Mouse (Mus musculus) limb, embryonic 14.5 days (tissue): Measurements from ENCODE around the gene Wdr60. TPM values are rescaled to one million over a fixed set of nuclear protein-coding genes. Genes with fewer than 3 reads are reported as not detected.

Source experiments
- ATAC-seq: fragments of 200-750 bp; cut with Nextera tagmentation; 2 replicates; pipeline ENCODE4 v1.8.0; 2017; ENCODE audit warnings: low read depth, moderate number of reproducible peaks, moderate TSS enrichment; ENCODE audit not compliant: low FRiP score
- DNase-seq: peaks from one replicate; pipeline ENCODE4 v3.0.0-alpha.2; 2015; ENCODE audit warnings: low spot score
- H3K27ac ChIP-seq: fragments of 300-500 bp; sonication (generic); replicated peaks from 2 replicates; pipeline ENCODE4 v1.5.1; 2014; ENCODE audit warnings: low read depth, mild to moderate bottlenecking, low read length, moderate library complexity, mixed read lengths
- H3K27me3 ChIP-seq: fragments of 300-500 bp; sonication (generic); 2 replicates; pipeline ENCODE4 v1.6.1; 2014; ENCODE audit warnings: low read length, mixed read lengths; ENCODE audit not compliant: control insufficient read depth, insufficient read depth
- H3K36me3 ChIP-seq: fragments of 300-500 bp; sonication (generic); 2 replicates; pipeline ENCODE4 v1.6.1; 2014; ENCODE audit warnings: mild to moderate bottlenecking, low read length, moderate library complexity, mixed read lengths; ENCODE audit not compliant: control insufficient read depth, insufficient read depth
- H3K4me1 ChIP-seq: fragments of 300-500 bp; sonication (generic); 2 replicates; pipeline ENCODE4 v1.6.1; 2014; ENCODE audit warnings: antibody characterized with exemption, low read length, mixed read lengths; ENCODE audit not compliant: control insufficient read depth, insufficient read depth
- H3K4me2 ChIP-seq: fragments of 300-500 bp; sonication (generic); replicated peaks from 2 replicates; pipeline ENCODE4 v1.6.1; 2014; ENCODE audit warnings: low read depth, mild to moderate bottlenecking, low read length, moderate library complexity; ENCODE audit not compliant: severe bottlenecking
- H3K4me3 ChIP-seq: fragments of 300-500 bp; sonication (generic); replicated peaks from 2 replicates; pipeline ENCODE4 v1.5.1; 2014; ENCODE audit warnings: low read length
- H3K9ac ChIP-seq: fragments of 300-500 bp; sonication (generic); 2 replicates; pipeline ENCODE4 v1.6.1; 2014; ENCODE audit warnings: mild to moderate bottlenecking, low read depth, low read length, moderate library complexity; ENCODE audit not compliant: severe bottlenecking
- H3K9me3 ChIP-seq: fragments of 300-500 bp; sonication (generic); 2 replicates; pipeline ENCODE4 v1.6.1; 2016; ENCODE audit warnings: low read length; ENCODE audit not compliant: control insufficient read depth
- POLR2A ChIP-seq: fragments of 200-500 bp; IDR thresholded peaks from 2 replicates; pipeline ENCODE4 v1.8.0; 2012; ENCODE audit warnings: inconsistent platforms, mild to moderate bottlenecking, moderate library complexity, borderline replicate concordance; ENCODE audit not compliant: insufficient read depth, insufficient read length; ENCODE audit errors: extremely low read depth
- WGBS: fragments of 180-500 bp; shearing (Covaris S2); extraction: QIAGEN DNeasy Blood & Tissue Kit; methylation state at CpG from one replicate; pipeline ENCODE4 v1.1.7; 2014; 5-methylcytosine and 5-hydroxymethylcytosine counted together
- polyA plus RNA-seq, 2 experiments: library from polyadenylated mRNA; depleted of rRNA in 1 of 2; stranded (reverse) in 1 of 2; unstranded in 1 of 2; fragments of >200 nt; fragmentation: Nextera tagmentation in 1 of 2; extraction: Ambion mirVana in 1 of 2; gene quantifications; 2 replicates each; pipeline versions ENCODE4 v1.2.1 to v1.2.3; 2012 to 2014

Gene Wdr60
- polyA plus RNA-seq (2012; rRNA removed) (20.7 and 22.4 TPM in 2 replicates), polyA plus RNA-seq (2014; fragmentation: Nextera tagmentation; extraction: Ambion mirVana) (25.9 and 29.1 TPM in 2 replicates)

DNA sequence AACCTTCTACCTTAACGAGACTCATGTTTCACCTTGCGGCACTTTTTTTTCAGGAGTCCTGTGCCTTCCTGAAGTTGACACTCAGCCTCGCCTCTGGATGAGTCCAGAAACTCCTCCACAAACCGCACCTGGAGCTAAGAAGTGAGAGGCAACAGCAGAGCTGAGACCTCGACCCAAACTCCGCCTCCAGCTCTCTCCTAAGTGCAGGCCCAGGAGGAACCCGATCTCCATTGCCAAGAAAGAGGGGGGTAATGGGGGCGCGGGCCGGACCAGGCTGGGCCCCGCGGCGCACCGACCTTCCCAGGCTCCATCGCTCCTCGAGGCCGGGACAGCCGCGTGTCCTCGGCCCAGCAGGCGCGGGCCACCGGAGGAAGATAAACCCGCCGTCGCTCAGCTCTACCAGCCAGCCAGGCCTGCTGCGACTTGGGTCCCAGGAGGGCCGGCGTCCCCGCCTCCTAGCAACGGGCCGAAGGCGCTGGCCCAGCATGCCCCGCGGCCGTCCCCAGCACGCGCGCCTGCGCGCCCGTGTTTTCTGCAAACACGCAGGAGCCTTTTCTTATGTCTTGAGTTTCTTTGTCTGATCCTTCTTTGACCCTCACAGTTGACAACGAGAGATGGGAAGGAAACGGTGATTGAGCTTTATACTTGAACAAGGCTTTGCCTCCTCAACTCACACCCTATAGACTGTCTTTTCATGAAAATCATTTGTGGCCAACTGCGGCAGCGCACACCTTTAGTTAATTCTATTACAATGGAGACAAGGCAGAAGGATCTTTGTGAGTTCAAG, at the start of gene Wdr60:
Gene Wdr60, minus strand, starts transcription at position 468 of the 787 bp plus-strand sequence.
- Histone ChIP-seq H3K9ac (peak within 1 kb of the TSS; percentile 72), H3K4me1 (no peaks in the 10 kb centered on the region), H3K4me3 (peak within 1 kb of the TSS; percentile 53), H3K27me3 (no peaks in the 10 kb centered on the region), H3K27ac (peak within 1 kb of the TSS; percentile 67), H3K36me3 (no peaks in the 10 kb centered on the region), H3K4me2 (peak within 1 kb of the TSS; percentile 43), H3K9me3 (no peaks in the 10 kb centered on the region)
- WGBS: 5% methylated on average over 39 of the region's 47 CpGs
- DNase-seq: peak; percentile 85
- ATAC-seq: peak; percentile 96
- peak; percentile 72; the same call in 1 of the 2 replicates for TF ChIP-seq POLR2A

DNA sequence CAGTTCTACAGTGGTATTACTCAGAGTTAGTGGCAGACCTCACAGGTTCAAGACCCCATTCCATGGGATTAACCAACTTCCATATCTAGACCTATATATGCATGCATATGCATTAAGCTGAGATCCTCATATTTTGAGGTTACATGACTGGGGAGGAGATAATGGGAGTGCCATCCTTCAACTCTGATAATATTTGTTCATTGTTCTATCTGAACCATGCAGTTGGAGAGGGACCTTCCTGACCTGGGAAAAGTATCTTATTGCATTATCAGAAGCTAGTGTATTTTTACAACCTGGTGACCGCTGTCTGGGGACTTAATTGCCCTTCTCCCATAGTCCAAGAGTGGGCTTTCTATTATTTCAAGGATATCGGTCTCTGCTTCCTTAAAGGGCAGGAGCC, 45.8 kb upstream of the Wdr60 start:
- DNase-seq (no peak), ATAC-seq (no peak)
- TF ChIP-seq POLR2A: no peak
- no peaks in the 10 kb centered on the region for H3K27me3 ChIP-seq
- 80% methylated on average over 2 of the region's 2 CpGs for WGBS
- H3K4me3 ChIP-seq: no peak overlapping the region
- no peak overlapping the region for H3K4me2 ChIP-seq
- H3K9me3 ChIP-seq: no peaks in the 10 kb centered on the region
- no peaks in the 10 kb centered on the region for H3K4me1 ChIP-seq
- H3K27ac ChIP-seq: no peak overlapping the region
- no peaks in the 10 kb centered on the region for H3K36me3 ChIP-seq
- no peak overlapping the region for H3K9ac ChIP-seq

DNA sequence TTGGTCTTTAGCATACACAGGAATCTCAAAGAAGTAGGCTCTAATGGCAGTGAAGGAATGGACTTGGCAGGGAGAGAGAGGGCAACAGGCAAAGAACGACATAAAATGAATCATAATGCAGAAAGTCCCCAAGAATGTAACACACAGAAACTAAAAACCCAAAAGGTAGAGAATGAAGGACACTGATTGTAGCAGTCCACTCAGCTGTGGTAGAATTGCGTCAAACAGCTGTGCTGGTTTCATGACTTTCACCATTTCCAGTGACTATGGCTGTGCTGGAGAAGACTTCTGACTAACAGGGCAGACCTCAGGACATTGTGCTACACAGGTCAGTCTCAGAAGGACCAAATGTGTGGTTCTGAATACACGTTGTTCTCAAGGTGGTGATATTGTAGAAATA, 45.0 kb upstream of the Wdr60 start:
- H3K4me3 ChIP-seq: no peak overlapping the region
- ATAC-seq (no peak), DNase-seq (no peak)
- no peaks in the 10 kb centered on the region for H3K27me3 ChIP-seq
- no peaks in the 10 kb centered on the region for H3K4me1 ChIP-seq
- H3K9ac ChIP-seq: no peak overlapping the region
- no peaks in the 10 kb centered on the region for H3K36me3 ChIP-seq
- no peak overlapping the region for H3K27ac ChIP-seq
- no peaks in the 10 kb centered on the region for H3K9me3 ChIP-seq
- 83% methylated on average over 3 of the region's 3 CpGs for WGBS
- H3K4me2 ChIP-seq: no peak overlapping the region
- TF ChIP-seq POLR2A: no peak

DNA sequence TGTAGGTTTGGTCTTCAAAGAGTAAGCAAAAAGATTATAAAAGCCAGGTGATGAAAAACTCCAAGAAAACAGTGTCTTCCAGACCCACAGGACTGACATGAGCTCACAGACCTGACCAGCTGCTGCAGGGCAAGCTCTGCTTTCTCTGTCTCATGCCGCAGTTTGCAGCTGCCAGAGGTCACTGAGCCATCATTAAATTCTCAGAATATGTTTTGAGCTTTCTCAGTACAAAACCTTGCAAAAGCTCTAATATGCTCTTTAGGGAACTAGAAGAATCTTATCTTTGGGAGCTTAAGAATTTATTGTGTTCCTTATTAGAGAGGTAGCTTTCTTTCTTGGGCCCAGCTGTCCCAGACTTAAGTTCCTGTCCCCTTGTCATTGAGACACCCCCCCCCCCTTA, 43.2 kb upstream of the Wdr60 start:
- H3K36me3 ChIP-seq: no peaks in the 10 kb centered on the region
- H3K4me2 ChIP-seq: no peak overlapping the region
- no peak overlapping the region for H3K9ac ChIP-seq
- H3K27ac ChIP-seq: no peak overlapping the region
- no peak for ATAC-seq
- no peak for TF ChIP-seq POLR2A
- WGBS: 36% methylated on average over 1 of the region's 1 CpGs
- H3K27me3 ChIP-seq: no peaks in the 10 kb centered on the region
- H3K4me3 ChIP-seq: no peak overlapping the region
- DNase-seq: no peak
- H3K4me1 ChIP-seq: no peaks in the 10 kb centered on the region
- no peaks in the 10 kb centered on the region for H3K9me3 ChIP-seq

DNA sequence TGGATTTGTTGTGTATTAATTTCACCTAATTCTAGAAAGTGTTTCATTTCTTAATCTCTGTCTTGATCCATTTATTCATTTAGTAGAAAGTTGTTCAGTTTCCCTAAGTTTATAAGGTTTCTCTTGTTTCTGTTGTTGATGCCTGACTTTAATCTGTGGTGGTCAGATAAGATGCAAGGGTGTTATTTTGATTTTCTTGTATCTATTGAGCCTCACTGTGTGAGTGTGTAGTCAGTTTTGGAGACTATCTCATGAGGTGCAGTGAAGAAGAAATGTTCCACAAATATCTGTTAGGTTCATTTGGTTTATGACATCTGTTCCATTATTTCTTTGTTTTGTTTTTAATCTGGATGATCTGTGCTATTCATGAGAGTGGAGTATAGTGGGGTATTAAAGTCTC, 39.4 kb upstream of the Wdr60 start:
- no peaks in the 10 kb centered on the region for H3K36me3 ChIP-seq
- no peak overlapping the region for H3K4me2 ChIP-seq
- ATAC-seq (no peak), DNase-seq (no peak)
- H3K4me3 ChIP-seq: no peak overlapping the region
- H3K27me3 ChIP-seq: no peaks in the 10 kb centered on the region
- H3K27ac ChIP-seq: no peak overlapping the region
- no peak for TF ChIP-seq POLR2A
- H3K9me3 ChIP-seq: no peaks in the 10 kb centered on the region
- no peak overlapping the region for H3K9ac ChIP-seq
- H3K4me1 ChIP-seq: no peaks in the 10 kb centered on the region

DNA sequence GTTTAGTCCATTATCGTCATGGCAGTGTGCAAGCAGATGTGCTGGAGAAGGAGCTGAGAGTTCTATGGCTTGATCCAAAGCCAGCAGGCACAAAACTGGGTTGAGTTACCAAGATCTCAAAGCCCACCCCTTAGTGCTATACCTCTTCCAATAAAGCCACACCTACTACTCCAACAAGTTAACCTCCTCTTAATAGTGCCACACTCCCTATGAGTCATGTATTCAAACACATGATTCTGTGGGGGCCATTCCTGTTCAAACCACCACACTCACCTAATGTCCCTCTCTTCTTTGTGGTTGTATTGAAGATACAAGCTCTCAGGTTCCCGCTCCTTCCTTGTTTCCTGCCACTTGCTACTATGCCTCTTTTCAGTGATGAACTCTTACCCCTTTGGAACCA, 37.1 kb upstream of the Wdr60 start:
- ATAC-seq: no peak
- no peaks in the 10 kb centered on the region for H3K9me3 ChIP-seq
- DNase-seq: no peak
- H3K27me3 ChIP-seq: no peaks in the 10 kb centered on the region
- no peak for TF ChIP-seq POLR2A
- H3K9ac ChIP-seq: no peak overlapping the region
- H3K27ac ChIP-seq: no peak overlapping the region
- H3K4me3 ChIP-seq: no peak overlapping the region
- WGBS: 92% methylated on average over 2 of the region's 2 CpGs
- no peaks in the 10 kb centered on the region for H3K36me3 ChIP-seq
- no peaks in the 10 kb centered on the region for H3K4me1 ChIP-seq
- no peak overlapping the region for H3K4me2 ChIP-seq
